Mouse (Mus musculus): Measurements from ENCODE around the gene Dmrt3. TPM values are rescaled to one million over a fixed set of nuclear protein-coding genes. Genes with fewer than 3 reads are reported as not detected.

The Dmrt3 gene
- polyA plus RNA-seq, 1 experiment = not detected

DNA sequence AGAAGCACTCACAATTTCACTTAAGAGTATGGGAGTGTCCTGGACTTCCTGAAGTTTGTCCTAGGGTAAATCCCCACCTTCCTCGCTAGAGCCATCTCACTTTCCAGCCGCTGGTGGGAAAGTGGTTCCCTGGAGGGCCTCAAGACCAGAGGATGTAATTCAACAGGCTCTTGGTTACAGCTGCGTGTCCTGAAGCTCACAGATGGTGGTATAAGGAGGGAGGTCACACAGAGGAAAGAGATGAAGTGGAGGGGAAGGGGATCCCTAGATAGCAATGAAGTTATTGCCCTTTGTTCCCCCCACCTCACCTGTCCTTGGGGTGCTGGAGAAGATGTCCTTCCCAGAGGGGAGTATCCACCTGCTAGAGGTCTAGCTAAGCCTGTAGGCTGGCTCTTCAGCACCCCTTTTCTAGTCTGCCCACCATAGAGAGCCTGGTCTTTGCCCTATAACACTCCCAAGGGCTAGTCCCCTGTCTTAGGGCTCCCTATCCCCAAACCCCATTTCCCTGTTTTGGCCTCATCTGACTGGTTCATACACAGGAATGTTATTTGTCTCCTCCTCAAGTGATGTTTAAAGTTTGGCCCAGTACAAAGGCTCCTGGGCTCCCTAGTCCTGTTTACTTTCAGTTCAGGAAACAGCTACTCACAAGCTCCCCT, 59.6 kb downstream of the Dmrt3 start:
- WGBS = 10% methylated on average over 3 of the region's 3 CpGs
- Histone ChIP-seq H3K4me1 (ENCODE audit: control insufficient read depth, insufficient read depth, low read length) (no peaks in the 10 kb centered on the region), H3K27me3 (replicated peaks; ENCODE audit: control insufficient read depth, insufficient read depth, low read length) (peaks cover 5% of the 10 kb centered on the region), H3K36me3 (ENCODE audit: control insufficient read depth, insufficient read depth, low read length) (no peaks in the 10 kb centered on the region), H3K4me3 (ENCODE audit: insufficient read depth, low read depth, low read length) (no peak overlapping the region), H3K27ac (ENCODE audit: insufficient read depth, low read depth, low read length) (no peak overlapping the region)
- TF ChIP-seq POLR2A (IDR thresholded peaks at IDR 0.05; ENCODE audit: low read depth, low read length) (no peak), CTCF (conservative IDR thresholded peaks at IDR 0.05; ENCODE audit: insufficient read depth, insufficient read length, low read depth, low read length) (no peak)
- DNase-seq = no peak

DNA sequence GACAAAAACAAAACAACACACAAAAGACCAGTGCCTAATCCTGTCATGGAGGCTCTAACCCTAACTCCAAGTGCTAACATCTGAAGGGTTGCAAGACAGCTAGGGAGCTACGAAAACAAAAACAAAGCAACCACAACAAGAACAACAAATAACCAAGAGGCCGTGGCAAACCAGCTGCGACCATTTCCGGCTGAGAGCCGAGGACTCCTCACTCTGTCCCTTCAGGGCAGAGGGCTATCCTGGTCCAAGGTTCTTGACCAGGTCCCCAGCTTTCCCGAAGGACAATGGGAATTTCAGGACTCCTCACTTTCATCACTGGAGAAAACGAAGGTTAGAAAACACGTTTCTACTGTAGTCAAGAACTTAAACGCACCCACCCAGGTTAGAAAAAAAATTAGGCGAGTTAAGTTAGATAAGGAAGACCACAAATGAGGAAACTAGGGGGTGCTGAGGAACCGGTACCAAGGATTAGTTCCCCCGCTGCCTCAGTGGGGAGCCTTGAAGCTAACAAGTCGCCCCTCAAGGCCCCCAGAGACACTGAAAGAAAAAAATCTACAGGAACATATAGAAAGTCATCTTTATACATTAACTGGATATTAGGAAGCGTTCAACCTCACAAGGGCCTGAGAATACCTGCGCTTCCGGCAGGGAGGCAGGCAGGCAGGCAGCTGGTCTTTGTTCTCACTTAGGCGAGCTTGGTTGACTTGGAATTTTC, 60.6 kb downstream of the Dmrt3 start:
- TF ChIP-seq POLR2A (IDR thresholded peaks at IDR 0.05; ENCODE audit: low read depth, low read length) (no peak), CTCF (conservative IDR thresholded peaks at IDR 0.05; ENCODE audit: insufficient read depth, insufficient read length, low read depth, low read length) (no peak)
- WGBS = 6% methylated on average over 17 of the region's 17 CpGs
- Histone ChIP-seq H3K27me3 (replicated peaks; ENCODE audit: control insufficient read depth, insufficient read depth, low read length) (peaks cover 6% of the 10 kb centered on the region), H3K36me3 (ENCODE audit: control insufficient read depth, insufficient read depth, low read length) (no peaks in the 10 kb centered on the region), H3K27ac (ENCODE audit: insufficient read depth, low read depth, low read length) (no peak overlapping the region), H3K4me3 (ENCODE audit: insufficient read depth, low read depth, low read length) (no peak overlapping the region), H3K4me1 (ENCODE audit: control insufficient read depth, insufficient read depth, low read length) (no peaks in the 10 kb centered on the region)
- DNase-seq = no peak

DNA sequence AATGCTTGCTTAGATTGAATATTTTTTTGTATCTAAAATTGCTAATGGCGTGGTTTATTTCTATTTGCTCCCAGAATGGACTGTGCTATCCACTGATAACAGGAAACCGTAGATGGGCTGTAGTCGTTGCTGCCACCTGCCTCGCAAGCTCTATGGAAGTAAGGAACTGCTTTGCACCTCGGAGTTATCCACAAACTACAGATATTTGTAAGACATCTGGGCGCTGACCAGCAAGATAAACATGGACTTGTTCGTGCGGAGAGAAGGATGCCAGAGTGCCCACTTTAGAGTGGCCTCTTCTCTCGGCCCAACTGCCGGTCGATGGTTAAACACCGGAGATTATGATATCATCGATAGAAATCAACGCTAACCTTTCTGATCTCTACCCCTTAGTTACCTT, 61.6 kb downstream of the Dmrt3 start:
- Histone ChIP-seq H3K27ac (ENCODE audit: insufficient read depth, low read depth, low read length) (no peak overlapping the region), H3K4me3 (ENCODE audit: insufficient read depth, low read depth, low read length) (no peak overlapping the region), H3K4me1 (ENCODE audit: control insufficient read depth, insufficient read depth, low read length) (no peaks in the 10 kb centered on the region), H3K36me3 (ENCODE audit: control insufficient read depth, insufficient read depth, low read length) (no peaks in the 10 kb centered on the region), H3K27me3 (replicated peaks; ENCODE audit: control insufficient read depth, insufficient read depth, low read length) (peaks cover 7% of the 10 kb centered on the region)
- no peak for DNase-seq
- WGBS = 3% methylated on average over 14 of the region's 14 CpGs
- TF ChIP-seq POLR2A (IDR thresholded peaks at IDR 0.05; ENCODE audit: low read depth, low read length) (no peak), CTCF (conservative IDR thresholded peaks at IDR 0.05; ENCODE audit: insufficient read depth, insufficient read length, low read depth, low read length) (no peak)

DNA sequence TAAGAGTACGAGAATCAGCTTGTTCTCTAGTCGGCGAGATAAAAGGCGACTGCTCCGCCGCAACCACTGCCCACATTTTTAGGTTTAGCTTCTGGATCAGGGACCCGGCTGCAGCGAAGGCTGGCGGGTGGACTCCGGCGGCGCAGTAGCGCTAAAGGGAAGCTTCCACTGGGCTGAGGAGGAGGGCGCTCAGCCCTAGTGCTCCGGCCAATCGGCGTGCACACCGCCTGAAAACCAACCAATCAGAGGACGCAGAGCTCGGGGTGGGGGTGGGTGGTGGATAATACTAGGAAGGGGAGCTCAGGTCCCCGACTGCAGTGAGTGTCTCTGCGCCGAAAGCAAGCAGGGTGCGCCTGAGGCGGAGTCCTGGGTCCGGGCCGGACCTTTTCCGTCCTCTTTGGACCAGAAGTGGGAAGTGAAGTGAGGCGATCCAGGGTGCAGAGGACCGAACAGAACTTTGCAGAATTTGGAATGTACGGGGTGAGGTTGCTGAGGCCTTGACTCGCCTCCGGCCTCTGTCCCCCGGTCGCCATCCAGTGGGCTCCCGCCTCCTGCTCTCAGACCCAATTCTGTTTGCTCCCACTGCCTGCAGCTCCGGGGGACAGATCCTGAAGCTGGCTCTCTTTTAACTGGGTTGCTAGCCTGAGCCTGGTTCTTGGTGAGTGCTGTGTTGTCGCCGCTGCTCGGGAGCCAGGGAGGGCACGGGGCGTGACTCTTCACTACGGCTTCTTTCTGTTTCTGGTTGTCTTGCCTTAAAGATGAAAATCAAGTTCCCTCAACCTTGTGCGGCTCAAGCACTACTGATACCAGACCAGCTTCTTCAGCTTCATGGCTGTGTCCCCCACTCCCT, 62.2 kb downstream of the Dmrt3 start, which contains the start of gene Dmrt2:
Dmrt2 (plus strand) TSS at position 311 of the 850 bp plus-strand sequence.
- Histone ChIP-seq H3K27me3 (replicated peaks; ENCODE audit: control insufficient read depth, insufficient read depth, low read length) (peaks cover 7% of the 10 kb centered on the region), H3K36me3 (ENCODE audit: control insufficient read depth, insufficient read depth, low read length) (no peaks in the 10 kb centered on the region), H3K27ac (ENCODE audit: insufficient read depth, low read depth, low read length) (no peak within 1 kb of the TSS), H3K4me3 (ENCODE audit: insufficient read depth, low read depth, low read length) (peak within 1 kb of the TSS; percentile 23), H3K4me1 (ENCODE audit: control insufficient read depth, insufficient read depth, low read length) (no peaks in the 10 kb centered on the region)
- WGBS = 4% methylated on average over 44 of the region's 44 CpGs
- TF ChIP-seq CTCF (conservative IDR thresholded peaks at IDR 0.05; ENCODE audit: insufficient read depth, insufficient read length, low read depth, low read length) (no peak), POLR2A (IDR thresholded peaks at IDR 0.05; ENCODE audit: low read depth, low read length) (no peak)
- peak; percentile 41 for DNase-seq

Other genes with a start within 250 kb of the Dmrt3 start
- gene Dmrt1, start 104.7 kb upstream of the Dmrt3 start, polyA plus RNA-seq (2012; rRNA removed) = not detected in 2 replicates
- gene Dmrt2, start 62.1 kb downstream of the Dmrt3 start, polyA plus RNA-seq (2012; rRNA removed) = 4.7 and 4.8 TPM in 2 replicates